In genomic region chr9:118881281-118881945, GRCm38 (mm10) we compare ENCODE assay signal across 8 mouse cellular contexts. TPM values are rescaled to one million over a fixed set of nuclear protein-coding genes. Genes with fewer than 3 reads are reported as not detected.
DNase-seq lines count a peak whose midpoint lies in the region; ATAC-seq and TF ChIP-seq lines count a peak whose summit lies in the region.

No protein-coding gene starts in this region.

- in situ Hi-C loops in Patski (cut with MboI; ENCODE audit: low pct_unique_long_range_greater_than_20kb): no loop called here

- DNase-seq in kidney, adult 2 months: peak; percentile 39
- no peak for DNase-seq in kidney, postnatal 14 days
- DNase-seq in Patski (ENCODE audit: low read depth, low spot score): no peak
- DNase-seq in cerebellum, postnatal 36 days: peak; percentile 16 to 26
- DNase-seq in retina, postnatal 1 day: peak; percentile 44
- no peak for DNase-seq in midbrain, embryonic 10.5 days (ENCODE audit: low spot score)
- DNase-seq in right cerebral cortex, postnatal 10 days (ENCODE audit: low spot score in 2 of 2): no peak
- DNase-seq in frontal cortex, postnatal 25 days (ENCODE audit: low spot score in 2 of 2): no peak

- no peak for TF ChIP-seq POLR2A in kidney, adult 2 months (IDR thresholded peaks at IDR 0.05; ENCODE audit: low read depth, low read length)

- no peak overlapping the region for H3K27ac ChIP-seq in kidney, adult 2 months (ENCODE audit: insufficient read depth, low read depth, low read length)
- no peak overlapping the region for H3K27ac ChIP-seq in midbrain, embryonic 10.5 days (replicated peaks)

- H3K4me3 ChIP-seq in kidney, adult 2 months (ENCODE audit: insufficient read depth, low read depth, low read length): no peak overlapping the region
- H3K4me3 ChIP-seq in midbrain, embryonic 10.5 days: no peak overlapping the region

- CTCF ChIA-PET in Patski (lab: Charles Lee): interaction anchor here (1.1 to 1.9 kb wide), 4 partner anchors 9 to 27 kb away, joined by 3 to 7 read pairs (median 4); no protein-coding TSS in a partner anchor

- H3K9me3 ChIP-seq in midbrain, embryonic 10.5 days (replicated peaks): no peaks in the 10 kb centered on the region

- no peak for ATAC-seq in Patski

- POLR2A ChIA-PET in Patski (lab: Charles Lee): no interaction called here

- WGBS in kidney, adult 2 months: 73% methylated on average over 7 of the region's 7 CpGs
- 72% methylated on average over 7 of the region's 7 CpGs for WGBS in midbrain, embryonic 10.5 days

- peak; percentile 67 for TF ChIP-seq CTCF in kidney, adult 2 months (conservative IDR thresholded peaks at IDR 0.05; ENCODE audit: insufficient read depth, insufficient read length, low read depth, low read length)
- peak; percentile 61 for TF ChIP-seq CTCF in Patski (IDR thresholded peaks at IDR 0.05)

- no peaks in the 10 kb centered on the region for H3K4me1 ChIP-seq in kidney, adult 2 months (ENCODE audit: control insufficient read depth, insufficient read depth, low read length)
- no peaks in the 10 kb centered on the region for H3K4me1 ChIP-seq in midbrain, embryonic 10.5 days

- H3K36me3 ChIP-seq in kidney, adult 2 months (ENCODE audit: control insufficient read depth, insufficient read depth, low read length): no peaks in the 10 kb centered on the region
- H3K36me3 ChIP-seq in midbrain, embryonic 10.5 days: no peaks in the 10 kb centered on the region

- H3K27me3 ChIP-seq in kidney, adult 2 months (replicated peaks; ENCODE audit: control insufficient read depth, insufficient read depth, low read length): no peaks in the 10 kb centered on the region
- no peaks in the 10 kb centered on the region for H3K27me3 ChIP-seq in Patski
- H3K27me3 ChIP-seq in midbrain, embryonic 10.5 days (ENCODE audit: low read depth, poor library complexity, severe bottlenecking): no peaks in the 10 kb centered on the region

RNA-seq across cellular contexts. Expression of gene Ctdspl, which starts 44.8 kb away (rescaled TPM):
- polyA plus RNA-seq in kidney, adult 2 months (2012; rRNA removed): 39.2 and 40.3 TPM in 2 replicates
- 25.3 TPM for polyA plus RNA-seq in Patski (2021)
- polyA plus RNA-seq in midbrain, embryonic 10.5 days (2016; fragmentation: Nextera tagmentation; extraction: Ambion mirVana): 6.2 and 6.6 TPM in 2 replicates

Comparison
In these comparisons a context has a peak if more than half of its experiments do, and no peak if none do; other contexts are left out.
1. DNase-seq: peak in kidney, adult 2 months (single experiment), cerebellum, postnatal 36 days (2 of 2) and retina, postnatal 1 day (single experiment); none in kidney, postnatal 14 days (single experiment), Patski (single experiment), midbrain, embryonic 10.5 days (single experiment), right cerebral cortex, postnatal 10 days (0 of 2) and frontal cortex, postnatal 25 days (0 of 2).